10 mouse cellular contexts compared by ENCODE assay signal in the genomic region with DNA sequence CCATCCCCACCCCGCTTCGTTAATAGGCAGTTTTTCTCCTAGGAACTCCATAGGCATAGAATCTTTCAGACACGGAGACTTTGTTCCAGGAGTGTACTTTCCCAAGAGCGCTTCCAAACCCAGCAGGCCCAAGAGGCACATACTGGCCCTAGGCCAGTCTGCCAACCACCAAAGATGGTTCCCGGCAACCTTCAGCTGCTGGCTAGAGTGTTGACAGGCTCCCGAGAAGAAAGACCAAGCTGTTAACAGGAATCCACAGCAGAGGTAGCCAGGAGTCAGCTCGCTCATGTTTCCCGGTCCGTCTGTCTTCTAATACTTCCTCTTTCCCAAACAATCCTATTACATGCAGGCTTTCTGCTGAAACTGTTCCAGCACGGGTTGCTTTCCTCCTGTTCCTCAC.
A peak's percentile ranks its signal among the peaks of the same experiment; 100 is the strongest.
DNase-seq lines count a peak whose midpoint lies in the region; ATAC-seq lines count a peak whose summit lies in the region.
"Had no signal": no experiment of that assay in that cellular context is flagged by ENCODE, and none has a peak within 500 bp of the region (broad histone marks: within the 10 kb centered on the region; RNA-seq: fewer than 3 reads in every experiment).

No protein-coding gene starts in this region.

- H3K4me1 ChIP-seq in forebrain, embryonic 15.5 days: peaks cover 8% of the 10 kb centered on the region
- no peaks in the 10 kb centered on the region for H3K4me1 ChIP-seq in forebrain, embryonic 10.5 days
- peaks cover 19% of the 10 kb centered on the region for H3K4me1 ChIP-seq in heart, embryonic 12.5 days (replicated peaks)

- peak; percentile 85 for ATAC-seq in forebrain, embryonic 15.5 days (replicated peaks)
- no peak for ATAC-seq in heart, embryonic 12.5 days (ENCODE audit: insufficient number of reproducible peaks, low FRiP score)

- no peak overlapping the region for H3K9ac ChIP-seq in forebrain, embryonic 15.5 days (replicated peaks)
- H3K9ac ChIP-seq in heart, embryonic 12.5 days: 0 out of 2 replicates have a peak overlapping the region, but pooled peaks have one; percentile 14
- H3K9ac ChIP-seq: liver, embryonic 14.5 days had no signal

- no peaks in the 10 kb centered on the region for H3K36me3 ChIP-seq in forebrain, embryonic 15.5 days
- no peaks in the 10 kb centered on the region for H3K36me3 ChIP-seq in forebrain, embryonic 10.5 days (replicated peaks)
- H3K36me3 ChIP-seq in heart, embryonic 12.5 days: no peaks in the 10 kb centered on the region

- 48% methylated on average over 10 of the region's 10 CpGs for WGBS in forebrain, embryonic 15.5 days
- WGBS in forebrain, embryonic 10.5 days: 93% methylated on average over 10 of the region's 10 CpGs
- WGBS in heart, embryonic 12.5 days: 33% methylated on average over 10 of the region's 10 CpGs

- H3K27me3 ChIP-seq in forebrain, embryonic 15.5 days: no peaks in the 10 kb centered on the region
- H3K27me3 ChIP-seq in forebrain, embryonic 10.5 days (ENCODE audit: poor library complexity, severe bottlenecking): no peaks in the 10 kb centered on the region
- no peaks in the 10 kb centered on the region for H3K27me3 ChIP-seq in heart, embryonic 12.5 days (replicated peaks)

- H3K4me3 ChIP-seq in forebrain, embryonic 15.5 days: no peak overlapping the region
- H3K4me3 ChIP-seq in forebrain, embryonic 10.5 days: no peak overlapping the region
- no peak overlapping the region for H3K4me3 ChIP-seq in heart, embryonic 12.5 days

- H3K27ac ChIP-seq in forebrain, embryonic 15.5 days (replicated peaks): peak overlapping the region; percentile 52; the same call in 1 of the 2 replicates
- H3K27ac ChIP-seq in forebrain, embryonic 10.5 days: no peak overlapping the region
- H3K27ac ChIP-seq in heart, embryonic 12.5 days (ENCODE audit: poor library complexity, severe bottlenecking): 0 out of 2 replicates have a peak overlapping the region, but pooled peaks have one; percentile 6
- H3K27ac ChIP-seq: liver, embryonic 14.5 days had no signal

- no peak for DNase-seq in forebrain, embryonic 10.5 days (ENCODE audit: extremely low spot score, low spot score)
- peak; percentile 11 for DNase-seq in right cerebral cortex, postnatal 4 days
- no peak for DNase-seq in right cerebral cortex, adult 2 months (ENCODE audit: low spot score in 2 of 2)
- DNase-seq in ovary, postnatal 36 days (ENCODE audit: low spot score): no peak
- DNase-seq in neural tube, embryonic 10.5 days (ENCODE audit: extremely low spot score, low spot score): no peak
- DNase-seq in retina, embryonic 14.5 days (ENCODE audit: low spot score): no peak
- DNase-seq: kidney, postnatal 36 days had no signal

- no peak overlapping the region for H3K4me2 ChIP-seq in forebrain, embryonic 15.5 days (replicated peaks)
- H3K4me2 ChIP-seq in heart, embryonic 12.5 days: peak overlapping the region; percentile 35

- H3K9me3 ChIP-seq in forebrain, embryonic 15.5 days: no peaks in the 10 kb centered on the region
- no peaks in the 10 kb centered on the region for H3K9me3 ChIP-seq in forebrain, embryonic 10.5 days
- no peaks in the 10 kb centered on the region; the same call in 1 of the 2 replicates for H3K9me3 ChIP-seq in heart, embryonic 12.5 days (replicated peaks)
